Mouse (Mus musculus) midbrain, embryonic 12.5 days (tissue): ENCODE data around the gene Adamts17. TPM values are rescaled to one million over a fixed set of nuclear protein-coding genes. Genes with fewer than 3 reads are reported as not detected.
A peak's percentile ranks its signal among the peaks of the same experiment; 100 is the strongest.

Experiments
- ATAC-seq: fragments of 200-750 bp; cut with Nextera tagmentation; 2 replicates; pipeline ENCODE4 v1.8.0; 2017; ENCODE audit warnings: low read depth, moderate TSS enrichment, moderate library complexity; ENCODE audit not compliant: low FRiP score
- H3K27ac ChIP-seq: fragments of 300-500 bp; sonication (generic); replicated peaks from 2 replicates; pipeline ENCODE4 v1.5.1; 2016; ENCODE audit warnings: mild to moderate bottlenecking
- H3K27me3 ChIP-seq: fragments of 300-500 bp; sonication (generic); 2 replicates; pipeline ENCODE4 v1.6.1; 2016; ENCODE audit warnings: mild to moderate bottlenecking
- H3K36me3 ChIP-seq: fragments of 300-500 bp; sonication (generic); 2 replicates; pipeline ENCODE4 v1.6.1; 2016
- H3K4me1 ChIP-seq: fragments of 300-500 bp; sonication (generic); 2 replicates; pipeline ENCODE4 v1.6.1; 2016
- H3K4me2 ChIP-seq: fragments of 300-500 bp; sonication (generic); replicated peaks from 2 replicates; pipeline ENCODE4 v1.6.1; 2016; ENCODE audit warnings: mild to moderate bottlenecking, moderate library complexity
- H3K4me3 ChIP-seq: fragments of 300-500 bp; sonication (generic); 2 replicates; pipeline ENCODE4 v1.5.1; 2016; ENCODE audit warnings: mild to moderate bottlenecking
- H3K9ac ChIP-seq: fragments of 300-500 bp; sonication (generic); replicated peaks from 2 replicates; pipeline ENCODE4 v1.6.1; 2016; ENCODE audit warnings: mild to moderate bottlenecking, moderate library complexity
- H3K9me3 ChIP-seq: fragments of 300-500 bp; sonication (generic); 2 replicates; pipeline ENCODE4 v1.6.1; 2016; ENCODE audit warnings: mild to moderate bottlenecking
- WGBS: fragments of 180-500 bp; shearing (Covaris S2); methylation state at CpG from one replicate; pipeline ENCODE4 v1.1.7; 2016; 5-methylcytosine and 5-hydroxymethylcytosine counted together
- polyA plus RNA-seq: library from polyadenylated mRNA; unstranded; fragments of >200 nt; fragmentation: Nextera tagmentation; extraction: Ambion mirVana; gene quantifications from 2 replicates; pipeline ENCODE4 v1.2.1, GENCODE M21; 2016

Gene Adamts17
- polyA plus RNA-seq, 1 experiment from 2014 or later = 2.2 TPM

DNA sequence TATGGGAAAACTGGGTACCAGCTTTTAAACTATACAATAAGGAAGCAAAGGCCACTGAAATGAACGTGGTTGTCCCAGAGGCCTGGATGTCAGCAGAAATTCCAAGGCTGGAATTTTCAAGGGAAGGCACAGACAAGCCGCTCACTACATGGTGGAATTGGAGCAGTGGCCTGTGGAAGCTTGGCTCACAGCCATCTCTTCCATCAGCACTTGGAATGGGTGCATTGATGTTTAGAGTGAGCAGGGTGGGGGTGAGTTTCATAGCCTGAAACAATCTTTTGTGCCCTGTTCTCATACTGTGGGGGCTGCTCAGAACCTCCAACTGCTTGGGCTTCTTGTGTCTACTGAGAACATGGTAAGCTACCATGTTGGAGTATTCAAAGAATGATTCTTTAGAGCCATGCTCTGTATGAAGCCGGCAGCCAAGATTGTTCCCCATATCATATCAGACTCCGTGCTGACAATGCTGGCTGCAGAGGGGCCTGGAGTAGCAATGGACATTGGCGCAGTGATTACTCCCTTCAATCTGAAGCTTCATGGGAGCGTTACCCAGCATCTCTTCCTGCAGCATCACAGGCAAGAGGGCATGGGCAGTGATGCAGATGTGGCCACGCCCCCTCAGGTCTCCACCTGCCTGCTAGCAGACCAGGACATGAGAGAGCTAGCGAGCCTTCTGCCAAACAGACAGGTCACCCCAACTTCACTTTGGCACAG lies 96.7 kb downstream of the Adamts17 start:
- no peaks in the 10 kb centered on the region for H3K27me3 ChIP-seq
- ATAC-seq = no peak
- H3K4me3 ChIP-seq = no peak overlapping the region
- H3K4me1 ChIP-seq = peaks cover 9% of the 10 kb centered on the region
- no peaks in the 10 kb centered on the region for H3K9me3 ChIP-seq
- H3K36me3 ChIP-seq = no peaks in the 10 kb centered on the region
- no peak overlapping the region for H3K4me2 ChIP-seq
- WGBS = 92% methylated on average over 8 of the region's 8 CpGs
- no peak overlapping the region for H3K9ac ChIP-seq
- H3K27ac ChIP-seq = no peak overlapping the region

DNA sequence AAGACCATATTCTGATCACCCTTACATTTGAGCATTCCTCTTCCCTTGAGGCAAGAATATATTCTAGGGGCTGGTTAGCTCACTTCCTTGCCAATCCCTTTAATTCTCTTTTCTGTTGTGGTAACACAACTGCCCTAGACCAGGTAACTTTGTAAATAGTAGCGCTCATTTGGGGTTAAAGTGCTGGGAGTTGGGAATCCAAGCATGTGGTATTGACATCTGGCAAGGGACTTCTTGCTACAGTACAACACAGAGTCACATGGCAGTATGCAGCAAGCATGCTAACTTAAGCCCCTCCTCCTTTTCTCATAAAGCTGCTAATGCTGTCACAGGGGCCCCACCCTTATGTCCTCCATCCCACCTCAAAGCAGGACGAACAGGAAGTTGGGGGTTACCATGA lies 97.4 kb downstream of the Adamts17 start:
- Histone ChIP-seq H3K9ac (no peak overlapping the region), H3K4me3 (no peak overlapping the region), H3K4me1 (peaks cover 9% of the 10 kb centered on the region), H3K9me3 (no peaks in the 10 kb centered on the region), H3K27me3 (no peaks in the 10 kb centered on the region), H3K4me2 (no peak overlapping the region), H3K36me3 (no peaks in the 10 kb centered on the region), H3K27ac (no peak overlapping the region)
- WGBS = 72% methylated on average over 2 of the region's 2 CpGs
- ATAC-seq = no peak

DNA sequence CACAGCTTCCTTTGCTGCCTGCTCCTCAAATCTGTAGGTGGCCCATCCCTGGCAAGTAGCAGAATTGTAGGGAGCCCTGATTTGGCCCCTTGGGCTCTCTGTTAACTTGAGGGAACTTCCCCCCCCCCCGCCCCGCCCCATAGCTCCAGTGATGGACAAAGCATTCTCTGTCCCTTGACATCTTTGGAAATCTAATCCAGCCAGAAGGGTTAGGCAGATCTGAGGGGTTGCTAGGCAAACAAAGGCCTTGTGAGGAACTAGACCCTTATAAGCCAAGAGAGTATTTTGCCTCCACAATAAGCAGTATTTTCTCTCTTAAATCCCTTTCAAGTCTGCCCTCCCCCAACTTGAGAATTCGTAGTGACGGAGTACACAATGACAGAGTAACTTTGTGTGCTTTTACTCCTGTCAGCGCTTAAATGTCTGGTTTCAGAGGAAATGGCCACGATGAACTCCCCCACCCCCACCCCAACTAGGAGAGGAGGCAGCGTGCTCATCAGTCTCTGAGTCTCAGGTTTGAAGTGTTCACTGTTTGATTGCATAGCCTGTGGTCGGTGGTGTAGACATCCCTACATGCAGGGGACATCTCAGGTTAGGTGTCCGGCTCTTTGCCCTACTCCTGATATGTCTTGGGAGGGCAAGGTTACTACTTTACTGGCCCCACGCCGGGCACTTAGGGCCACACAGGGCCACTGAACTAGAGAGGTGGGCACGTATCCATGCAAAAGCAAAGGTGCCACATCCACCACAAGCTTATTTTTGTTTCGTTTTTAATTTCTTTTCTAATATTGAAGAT lies 99.7 kb downstream of the Adamts17 start:
- no peaks in the 10 kb centered on the region for H3K27me3 ChIP-seq
- H3K4me1 ChIP-seq = peaks cover 9% of the 10 kb centered on the region
- ATAC-seq = peak; percentile 58
- H3K36me3 ChIP-seq = no peaks in the 10 kb centered on the region
- H3K4me3 ChIP-seq = no peak overlapping the region
- WGBS = 50% methylated on average over 13 of the region's 13 CpGs
- H3K4me2 ChIP-seq = no peak overlapping the region
- H3K9me3 ChIP-seq = no peaks in the 10 kb centered on the region
- no peak overlapping the region for H3K9ac ChIP-seq
- H3K27ac ChIP-seq = peak overlapping the region; percentile 8; the same call in 1 of the 2 replicates

DNA sequence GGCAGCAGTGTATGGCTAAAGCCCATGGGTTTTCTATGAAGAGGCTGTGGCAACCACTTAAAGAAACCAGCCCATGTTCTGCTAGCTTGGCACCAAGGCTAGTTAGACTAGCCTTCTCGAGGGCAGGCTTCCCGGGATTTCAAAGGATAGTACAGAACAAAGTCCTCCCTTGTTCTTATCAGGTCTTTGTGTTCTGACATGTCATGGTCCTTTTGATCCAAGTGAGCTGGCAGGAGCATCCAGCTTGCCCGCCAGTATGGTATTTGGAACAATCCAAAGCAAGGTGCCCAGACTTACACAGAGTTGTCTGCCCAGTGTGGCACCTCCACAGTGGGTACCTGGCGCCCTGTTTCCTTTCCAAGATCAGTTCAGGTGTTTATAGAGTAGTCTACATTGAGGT lies 101.2 kb downstream of the Adamts17 start:
- H3K36me3 ChIP-seq = no peaks in the 10 kb centered on the region
- H3K9ac ChIP-seq = no peak overlapping the region
- no peaks in the 10 kb centered on the region for H3K9me3 ChIP-seq
- H3K4me2 ChIP-seq = no peak overlapping the region
- H3K4me3 ChIP-seq = no peak overlapping the region
- peaks cover 9% of the 10 kb centered on the region for H3K4me1 ChIP-seq
- WGBS = 76% methylated on average over 4 of the region's 4 CpGs
- ATAC-seq = no peak
- H3K27ac ChIP-seq = no peak overlapping the region
- H3K27me3 ChIP-seq = no peaks in the 10 kb centered on the region

GRCm38 (mm10) chr7:66949006-66949405 lies 109.5 kb downstream of the Adamts17 start:
- no peaks in the 10 kb centered on the region for H3K36me3 ChIP-seq
- H3K9me3 ChIP-seq = no peaks in the 10 kb centered on the region
- H3K9ac ChIP-seq = no peak overlapping the region
- ATAC-seq = no peak
- WGBS = 98% methylated on average over 3 of the region's 3 CpGs
- H3K27ac ChIP-seq = no peak overlapping the region
- H3K4me1 ChIP-seq = no peaks in the 10 kb centered on the region
- H3K4me2 ChIP-seq = no peak overlapping the region
- H3K4me3 ChIP-seq = no peak overlapping the region
- no peaks in the 10 kb centered on the region for H3K27me3 ChIP-seq

- Histone ChIP-seq H3K27ac (no peak overlapping the region), H3K4me1 (no peaks in the 10 kb centered on the region), H3K4me2 (no peak overlapping the region), H3K4me3 (no peak overlapping the region), H3K36me3 (no peaks in the 10 kb centered on the region), H3K27me3 (no peaks in the 10 kb centered on the region), H3K9me3 (no peaks in the 10 kb centered on the region), H3K9ac (no peak overlapping the region)
- no peak for ATAC-seq
- 87% methylated on average over 3 of the region's 3 CpGs for WGBS
Measured at GRCm38 (mm10) chr7:66952921-66953320, 113.4 kb downstream of the Adamts17 start.

DNA sequence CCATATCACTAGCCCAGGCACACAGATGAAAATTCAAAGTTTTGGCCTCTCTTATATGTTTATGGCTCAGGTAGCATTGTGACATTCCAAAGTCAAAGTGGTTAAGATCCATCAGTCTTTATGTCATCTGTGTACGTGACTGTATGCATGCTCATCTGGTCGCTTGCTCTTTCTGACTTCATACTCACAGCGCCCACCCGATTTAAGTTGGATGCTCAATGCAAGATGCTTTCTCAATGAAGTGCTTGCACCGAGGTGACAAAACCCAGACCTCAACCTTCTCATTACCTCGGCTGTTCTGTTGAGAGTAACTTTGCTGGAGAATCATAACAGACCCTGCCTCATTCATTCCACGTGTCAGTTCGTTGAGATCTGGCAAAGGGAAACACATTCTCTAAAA lies 114.5 kb downstream of the Adamts17 start:
- Histone ChIP-seq H3K4me3 (no peak overlapping the region), H3K4me2 (no peak overlapping the region), H3K36me3 (no peaks in the 10 kb centered on the region), H3K9me3 (no peaks in the 10 kb centered on the region), H3K27me3 (no peaks in the 10 kb centered on the region), H3K27ac (no peak overlapping the region), H3K4me1 (no peaks in the 10 kb centered on the region), H3K9ac (no peak overlapping the region)
- ATAC-seq = no peak
- 75% methylated on average over 8 of the region's 8 CpGs for WGBS

DNA sequence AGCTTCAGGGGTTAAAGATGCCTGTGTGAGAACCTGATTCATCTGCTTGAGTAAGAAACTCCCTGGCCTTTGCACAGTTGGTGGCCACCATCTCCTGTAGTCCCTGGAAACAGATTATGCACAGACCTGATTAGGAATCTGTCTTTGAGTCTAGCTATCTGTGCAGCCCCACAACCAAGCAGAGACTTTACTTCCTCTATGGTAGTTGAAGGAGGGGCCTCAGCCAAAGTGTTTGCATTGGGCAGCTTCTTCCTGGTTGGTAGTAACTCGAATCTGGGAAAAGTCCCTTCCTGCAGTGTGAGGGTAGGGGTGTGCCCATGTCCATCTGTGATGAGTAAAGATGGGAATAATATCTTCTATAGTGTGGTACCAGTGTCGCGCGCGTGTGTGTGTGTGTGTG lies 115.2 kb downstream of the Adamts17 start:
- Histone ChIP-seq H3K9me3 (no peaks in the 10 kb centered on the region), H3K9ac (no peak overlapping the region), H3K27ac (no peak overlapping the region), H3K36me3 (no peaks in the 10 kb centered on the region), H3K4me1 (no peaks in the 10 kb centered on the region), H3K4me3 (no peak overlapping the region), H3K27me3 (no peaks in the 10 kb centered on the region), H3K4me2 (no peak overlapping the region)
- ATAC-seq = no peak
- 72% methylated on average over 5 of the region's 5 CpGs for WGBS

DNA sequence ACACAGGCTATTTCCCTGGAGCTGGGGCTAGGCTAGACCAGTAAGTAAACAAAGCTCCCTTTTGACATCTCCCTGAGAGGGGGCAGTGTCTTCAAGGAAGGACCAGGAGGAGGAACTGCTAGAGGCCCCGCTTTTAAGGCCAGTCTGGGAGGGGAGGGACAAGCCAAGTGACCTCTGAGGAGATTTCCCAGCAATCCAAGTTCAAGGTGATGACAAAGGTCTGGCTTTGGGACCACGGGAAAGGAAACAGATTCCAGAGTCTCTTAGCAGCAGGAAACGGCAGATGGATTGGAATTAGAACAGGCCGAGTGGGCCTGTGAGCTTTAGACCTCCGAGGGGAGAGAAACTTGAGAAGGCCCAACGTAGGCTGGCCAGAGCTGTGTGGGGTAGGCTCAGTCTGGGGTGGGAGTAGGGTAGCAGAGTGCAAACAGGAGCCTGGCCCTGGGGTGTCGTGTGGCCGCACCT lies 116.0 kb downstream of the Adamts17 start:
- ATAC-seq = no peak
- Histone ChIP-seq H3K9me3 (no peaks in the 10 kb centered on the region), H3K9ac (no peak overlapping the region), H3K4me3 (no peak overlapping the region), H3K27me3 (no peaks in the 10 kb centered on the region), H3K4me1 (no peaks in the 10 kb centered on the region), H3K4me2 (no peak overlapping the region), H3K27ac (no peak overlapping the region), H3K36me3 (no peaks in the 10 kb centered on the region)
- WGBS = 43% methylated on average over 8 of the region's 8 CpGs

DNA sequence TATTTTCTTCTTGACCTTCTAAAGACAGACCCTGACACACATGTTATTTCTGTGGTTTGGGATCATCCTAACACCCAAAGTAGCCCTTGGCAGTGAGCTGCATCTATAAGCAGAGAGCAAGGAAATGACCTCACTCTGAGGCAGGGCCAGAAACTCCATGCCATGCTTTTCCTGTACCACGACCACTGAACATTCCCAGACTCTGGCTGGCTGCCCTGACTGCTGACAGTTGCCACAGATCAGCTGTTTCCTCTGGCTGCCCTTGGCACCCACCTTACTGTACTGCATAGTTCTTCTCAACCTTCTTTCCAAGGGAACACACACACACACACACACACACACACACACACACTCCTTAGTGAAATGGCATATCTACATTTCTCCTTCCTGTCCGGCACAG lies 116.4 kb downstream of the Adamts17 start:
- Histone ChIP-seq H3K9me3 (no peaks in the 10 kb centered on the region), H3K4me1 (no peaks in the 10 kb centered on the region), H3K36me3 (no peaks in the 10 kb centered on the region), H3K4me2 (no peak overlapping the region), H3K9ac (no peak overlapping the region), H3K27ac (no peak overlapping the region), H3K27me3 (no peaks in the 10 kb centered on the region), H3K4me3 (no peak overlapping the region)
- WGBS = 81% methylated on average over 2 of the region's 2 CpGs
- no peak for ATAC-seq

DNA sequence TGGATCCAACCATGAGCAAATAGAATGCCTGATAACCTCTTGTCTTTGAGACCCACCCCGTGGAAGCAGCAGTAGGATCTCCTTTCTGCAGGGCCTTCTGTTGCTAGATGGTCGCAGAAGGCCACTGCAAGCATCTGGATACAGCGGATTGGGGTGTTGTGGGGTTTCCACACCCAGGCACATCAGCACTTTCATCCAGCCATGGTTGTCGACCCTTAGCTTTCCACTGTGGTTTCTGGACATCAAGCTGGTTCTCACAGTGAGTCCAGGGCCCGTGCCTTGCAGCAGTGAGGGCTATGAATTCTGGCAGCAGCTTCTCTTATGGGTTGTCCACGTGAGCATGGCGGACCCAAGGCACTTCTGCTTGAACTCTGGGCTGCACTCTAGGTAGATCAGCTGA lies 118.2 kb downstream of the Adamts17 start:
- Histone ChIP-seq H3K27ac (no peak overlapping the region), H3K27me3 (no peaks in the 10 kb centered on the region), H3K4me1 (no peaks in the 10 kb centered on the region), H3K4me2 (no peak overlapping the region), H3K9me3 (no peaks in the 10 kb centered on the region), H3K9ac (no peak overlapping the region), H3K36me3 (no peaks in the 10 kb centered on the region), H3K4me3 (no peak overlapping the region)
- WGBS = 89% methylated on average over 7 of the region's 7 CpGs
- ATAC-seq = no peak

DNA sequence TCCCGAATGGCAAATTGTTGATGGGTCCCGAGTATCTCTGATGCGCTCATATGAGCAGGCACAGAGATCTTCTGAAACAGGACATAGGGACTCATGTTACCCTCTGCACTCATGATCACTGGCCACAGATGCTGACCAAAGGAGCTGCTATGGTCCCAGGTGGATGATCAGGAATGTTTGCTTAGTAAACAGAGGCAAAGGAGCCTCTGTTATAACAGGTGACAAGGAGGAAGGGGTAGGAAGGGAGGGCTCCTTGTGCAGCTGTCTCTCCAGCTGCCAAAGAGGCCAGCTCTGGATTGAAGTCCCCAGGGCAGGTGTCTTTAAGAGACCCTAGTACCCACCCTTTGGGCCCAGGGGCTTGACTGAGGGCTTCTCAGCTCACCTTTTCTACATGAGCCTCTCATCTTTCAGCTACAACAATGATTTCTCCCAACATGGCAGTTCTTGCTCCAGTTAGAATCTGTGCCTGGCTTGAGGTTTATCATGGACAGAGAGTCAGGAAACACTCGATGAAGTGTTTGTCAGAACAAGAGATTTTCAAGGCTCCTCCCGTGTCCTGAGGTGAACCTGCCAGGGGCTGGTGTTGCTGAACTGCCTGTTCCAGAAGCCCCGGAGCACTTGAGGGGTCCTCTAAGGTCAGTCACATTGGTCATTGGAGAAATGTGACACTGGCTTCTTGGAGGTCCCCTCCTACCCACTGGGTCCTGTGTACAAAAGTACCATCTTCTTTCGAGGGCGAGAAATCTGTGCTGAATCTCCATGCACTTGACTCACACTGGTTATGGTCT lies 120.9 kb downstream of the Adamts17 start:
- Histone ChIP-seq H3K27me3 (no peaks in the 10 kb centered on the region), H3K27ac (no peak overlapping the region), H3K9ac (no peak overlapping the region), H3K9me3 (no peaks in the 10 kb centered on the region), H3K4me3 (no peak overlapping the region), H3K4me1 (no peaks in the 10 kb centered on the region), H3K36me3 (no peaks in the 10 kb centered on the region), H3K4me2 (no peak overlapping the region)
- 89% methylated on average over 8 of the region's 8 CpGs for WGBS
- ATAC-seq = no peak
